Mouse (Mus musculus) layer of hippocampus, adult 9-10 months (tissue): ENCODE data around the gene Dact3.

ENCODE experiments used
- DNase-seq: peaks from one replicate; pipeline ENCODE4 v3.0.0; 2022; ENCODE audit warnings: low spot score

The Dact3 gene

DNA sequence AGATGAGACGGTGACA is at the start of gene Dact3:
TSS of gene Dact3 (plus strand) at position 8 of the 16 bp plus-strand sequence.
- no peak for DNase-seq

DNA sequence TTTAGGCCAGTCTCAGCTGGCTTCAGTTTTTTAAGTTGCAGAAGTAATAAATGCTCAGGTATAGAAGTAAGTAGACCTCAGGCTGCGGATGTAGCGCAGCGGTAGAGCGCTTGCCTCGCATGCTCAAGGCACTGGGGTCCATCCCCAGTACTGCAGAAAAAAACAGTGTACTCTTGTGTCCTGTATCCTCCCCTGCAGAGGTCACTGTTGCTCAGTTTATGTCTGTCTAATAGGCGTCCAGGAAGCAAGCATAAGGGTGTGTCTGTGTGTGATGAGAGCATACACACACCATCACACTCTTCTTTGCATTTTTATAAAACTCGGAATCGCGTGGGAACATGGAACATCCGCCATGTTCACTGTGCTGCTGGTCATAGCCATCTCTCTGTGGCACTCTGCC is 49.3 kb upstream of the Dact3 start:
- DNase-seq = no peak

DNA sequence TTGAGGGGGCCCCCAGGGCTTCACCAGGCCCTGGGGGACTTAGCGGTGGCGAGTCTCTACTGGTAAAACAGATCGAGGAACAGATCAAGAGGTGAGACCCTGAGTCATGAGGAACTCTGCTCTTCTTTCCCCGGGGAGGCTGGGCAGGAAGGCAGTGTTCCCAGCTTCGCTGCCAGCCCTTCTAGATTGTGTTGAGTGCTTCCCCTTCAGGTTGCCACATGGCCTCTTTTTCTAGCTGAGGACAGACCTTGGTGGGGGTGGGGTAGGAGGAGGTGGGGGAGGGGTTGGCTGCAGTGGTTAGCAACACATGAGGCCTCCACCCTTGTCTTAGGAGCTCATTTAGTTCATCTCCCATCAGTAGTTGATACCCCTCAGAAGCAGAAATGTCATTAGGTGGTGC is 48.5 kb upstream of the Dact3 start:
- DNase-seq = no peak

DNA sequence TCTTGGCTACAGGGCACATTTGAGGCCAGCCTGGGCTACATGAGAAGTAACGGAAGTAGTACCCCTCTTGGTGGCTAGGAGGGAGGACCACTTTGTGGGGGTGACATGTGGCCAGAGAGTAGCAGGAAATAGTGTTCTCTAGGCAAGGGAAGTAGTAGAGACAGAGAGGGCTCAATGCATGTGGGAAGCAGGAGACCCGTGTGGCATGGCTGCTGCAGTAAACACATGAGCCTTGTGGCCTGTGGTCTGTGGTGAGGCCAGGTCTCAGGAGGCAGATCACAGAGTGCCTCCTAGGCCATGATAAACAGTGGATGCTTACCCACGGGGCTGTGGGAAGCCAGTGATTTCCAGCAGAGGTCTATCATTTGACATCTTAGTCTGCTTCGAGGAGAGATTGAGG is 47.8 kb upstream of the Dact3 start:
- DNase-seq = no peak

DNA sequence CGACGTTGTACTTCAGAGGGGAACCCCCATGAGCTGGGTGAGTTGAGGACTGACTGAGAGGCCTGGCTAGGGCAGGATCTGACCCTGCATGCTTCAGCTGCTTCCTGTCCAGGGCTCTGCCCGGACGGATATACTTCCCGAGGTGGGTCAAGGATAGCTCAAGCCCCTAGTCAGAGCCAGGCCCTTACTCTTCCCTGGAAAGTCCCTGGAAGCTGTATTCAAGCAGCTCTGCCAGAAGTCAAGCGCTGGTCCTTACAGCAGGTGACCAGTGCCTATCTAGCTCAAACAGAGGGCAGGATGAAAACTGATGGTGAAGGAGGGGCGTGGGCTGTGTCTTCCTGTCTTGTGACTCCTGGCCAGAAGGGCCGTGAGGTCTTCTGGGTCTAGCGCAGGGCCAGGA is 44.7 kb upstream of the Dact3 start:
- DNase-seq = no peak

DNA sequence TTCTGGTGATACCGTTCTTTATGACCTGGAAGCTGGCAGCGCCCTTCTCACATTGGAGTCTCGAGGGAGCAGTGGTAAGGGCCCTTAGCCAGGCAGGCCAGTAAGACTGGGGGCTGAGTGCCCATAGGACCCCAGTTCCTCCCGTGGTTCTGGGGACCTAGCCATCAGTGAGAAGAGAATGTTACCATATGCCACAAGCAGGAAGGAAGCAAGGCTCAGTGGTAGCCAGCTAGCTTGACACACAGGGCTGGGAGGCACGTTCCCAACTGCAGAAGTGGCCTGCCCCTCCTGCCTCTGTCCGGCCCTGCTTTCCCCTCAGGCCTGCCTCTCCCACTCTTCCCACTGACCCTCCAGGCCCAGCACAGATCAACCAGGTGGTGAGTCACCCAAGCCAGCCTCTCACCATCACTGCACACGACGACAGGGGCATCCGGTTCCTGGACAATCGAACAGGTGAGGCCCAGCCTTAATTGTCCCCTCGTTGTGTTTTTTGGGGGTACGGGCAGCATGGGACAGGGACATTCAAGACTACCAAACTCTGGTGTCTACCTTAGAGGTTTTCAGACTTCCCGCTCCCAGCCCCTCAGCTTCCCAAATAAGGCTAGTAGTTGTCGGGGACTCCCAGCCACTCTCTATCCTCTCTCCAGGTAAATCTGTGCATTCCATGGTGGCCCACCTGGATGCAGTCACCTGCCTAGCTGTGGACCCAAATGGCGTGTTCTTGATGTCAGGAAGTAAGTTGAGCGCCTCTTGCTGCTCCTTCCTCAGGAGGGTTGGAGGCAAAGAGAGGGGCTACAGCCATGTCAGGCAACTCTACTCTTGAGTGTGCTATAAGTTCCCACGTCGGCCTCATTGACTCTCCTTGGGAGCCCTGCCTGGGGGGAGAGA is 37.0 kb upstream of the Dact3 start:
- no peak for DNase-seq

DNA sequence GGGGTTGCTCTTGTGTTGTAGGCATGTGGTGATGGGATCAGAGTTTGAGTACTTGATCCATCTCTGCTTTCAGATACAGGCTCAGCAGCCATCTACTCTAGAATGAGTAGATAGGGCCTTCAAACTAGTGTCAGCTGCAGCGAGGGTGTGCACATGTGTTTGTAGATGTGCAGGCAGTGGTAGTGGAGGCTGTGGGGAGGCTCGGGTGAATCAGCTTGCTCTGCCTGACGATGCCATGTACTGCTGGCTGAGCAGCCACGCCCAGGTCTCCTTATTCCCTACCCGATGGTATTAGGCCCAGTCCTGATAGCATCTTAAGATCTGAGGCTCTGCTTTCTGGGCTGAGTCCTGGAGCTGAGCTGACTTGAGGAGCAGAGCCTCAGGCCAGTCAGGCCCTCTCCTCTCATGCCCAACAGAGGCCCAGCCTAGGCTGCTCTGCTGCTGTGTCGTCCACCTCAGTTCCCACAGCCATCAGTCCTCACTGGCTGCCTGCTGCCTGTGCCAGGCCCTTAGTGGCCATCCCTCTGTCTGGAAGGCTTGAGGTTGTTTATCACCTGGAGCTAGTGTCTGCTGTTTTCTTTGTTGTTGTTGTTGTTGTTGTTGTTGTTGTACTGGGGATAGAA is 36.2 kb upstream of the Dact3 start:
- no peak for DNase-seq

DNA sequence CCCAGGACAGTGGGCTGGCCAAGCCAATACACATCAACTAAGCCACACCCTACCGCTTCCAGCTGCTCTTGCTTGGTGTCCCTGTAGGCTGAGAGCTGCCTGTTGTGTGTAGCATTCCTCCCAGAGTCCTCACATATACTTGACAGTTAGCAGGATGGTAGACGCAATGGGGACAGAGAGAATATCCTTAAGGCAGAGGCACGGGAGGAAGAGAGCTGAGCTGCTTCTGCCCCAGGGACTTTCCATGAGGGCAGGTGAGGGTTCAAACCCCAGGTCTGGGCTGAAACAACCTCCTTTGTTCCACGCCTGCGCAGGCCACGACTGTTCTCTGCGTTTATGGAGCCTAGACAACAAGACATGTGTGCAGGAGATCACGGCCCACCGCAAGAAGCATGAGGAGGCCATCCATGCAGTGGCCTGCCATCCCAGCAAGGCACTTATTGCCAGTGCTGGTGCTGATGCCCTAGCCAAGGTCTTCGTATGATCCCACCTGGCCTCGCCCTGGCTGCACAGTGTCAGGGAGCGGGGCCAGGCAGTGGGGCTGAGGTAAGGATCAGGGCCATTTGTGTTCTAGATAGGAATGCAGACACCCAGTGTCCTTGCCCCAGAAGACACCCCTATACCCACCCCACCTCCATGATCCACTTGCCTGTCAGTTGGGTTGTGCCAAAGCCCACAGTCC is 35.5 kb upstream of the Dact3 start:
- no peak for DNase-seq

DNA sequence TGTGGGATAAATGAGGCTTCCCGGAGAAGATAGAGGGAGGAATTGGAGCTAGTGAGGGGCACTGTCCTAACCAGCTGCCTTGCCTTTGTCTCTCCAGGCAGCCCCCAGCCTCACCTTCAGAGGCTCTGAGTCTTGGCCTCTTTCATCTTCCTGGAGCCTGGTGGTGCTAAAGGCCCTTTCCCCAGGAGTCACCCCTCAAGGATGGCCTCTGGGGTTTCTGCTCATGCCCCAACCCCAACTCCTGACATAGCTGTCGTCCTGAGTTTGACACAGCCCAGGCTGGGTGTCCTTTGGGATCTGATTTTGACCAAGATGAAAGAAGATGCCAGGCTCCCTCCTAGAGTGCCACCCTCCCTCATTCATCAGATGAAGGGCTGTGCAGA is 35.0 kb upstream of the Dact3 start:
- no peak for DNase-seq

DNA sequence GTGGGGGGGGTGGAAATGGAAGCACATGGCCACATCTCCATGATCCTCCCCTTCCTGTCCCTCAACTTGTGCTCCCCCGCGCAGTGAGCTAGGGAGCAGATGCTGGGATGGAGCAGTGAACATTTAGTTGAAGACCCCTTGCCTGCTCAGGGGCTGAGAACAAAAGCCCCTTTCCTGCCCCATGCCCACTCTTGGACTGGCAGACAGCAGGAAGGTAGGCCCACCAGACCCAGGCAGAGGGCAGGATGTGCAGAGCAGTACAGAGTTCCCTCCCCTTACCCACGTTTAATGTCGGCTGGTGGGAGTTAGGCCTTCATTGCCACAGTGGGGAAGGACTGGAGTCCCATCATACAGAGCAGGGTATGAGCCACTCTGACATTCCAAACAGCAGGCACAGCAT is 34.0 kb upstream of the Dact3 start:
- DNase-seq = no peak

DNA sequence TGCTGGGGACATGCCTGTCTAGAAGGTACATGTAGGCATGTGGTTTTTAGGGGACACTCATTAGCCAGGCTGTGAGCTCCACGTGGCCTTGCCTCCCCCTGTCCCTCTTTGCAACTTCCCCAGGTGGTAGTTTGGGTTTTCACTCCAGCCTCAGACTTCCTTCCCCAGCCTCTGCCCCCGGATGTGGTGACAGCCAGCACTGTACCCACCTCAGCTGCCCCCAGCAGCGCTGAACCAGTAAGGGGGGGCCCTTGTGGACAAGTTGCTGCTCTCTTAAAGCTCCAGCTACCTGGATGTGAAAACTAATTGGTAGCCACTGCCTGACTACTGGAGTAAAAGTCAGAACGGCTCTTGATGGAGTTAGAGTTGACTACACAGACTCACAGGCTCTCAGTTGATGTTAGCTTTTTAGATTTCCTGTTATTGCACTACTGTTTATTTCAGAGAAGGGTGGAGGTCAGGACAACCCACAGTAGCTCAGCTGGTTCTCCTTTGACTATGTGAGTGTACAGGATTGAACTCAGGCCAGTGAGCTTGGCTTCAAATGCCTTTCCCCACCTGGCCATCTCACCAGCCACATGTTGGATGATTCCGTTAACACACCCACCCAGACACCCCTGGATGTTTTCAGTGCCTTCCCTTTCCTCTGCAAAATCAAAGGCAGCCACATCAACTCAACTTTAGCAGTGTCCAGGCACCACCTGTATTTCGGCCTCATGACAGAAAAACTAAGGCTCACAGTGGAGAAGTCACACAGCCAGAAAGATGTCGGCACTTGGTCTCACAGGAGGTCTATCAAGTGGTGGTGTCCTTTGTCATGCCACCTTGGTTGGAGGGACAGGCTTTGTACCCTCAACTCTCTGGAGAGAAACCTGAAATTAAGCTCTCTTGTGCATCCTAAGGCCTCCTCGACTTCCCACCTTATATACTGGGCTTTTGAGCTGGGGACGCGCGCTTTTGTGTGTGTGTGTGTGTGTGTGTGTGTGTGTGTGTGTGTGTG is 33.3 kb upstream of the Dact3 start:
- no peak for DNase-seq

DNA sequence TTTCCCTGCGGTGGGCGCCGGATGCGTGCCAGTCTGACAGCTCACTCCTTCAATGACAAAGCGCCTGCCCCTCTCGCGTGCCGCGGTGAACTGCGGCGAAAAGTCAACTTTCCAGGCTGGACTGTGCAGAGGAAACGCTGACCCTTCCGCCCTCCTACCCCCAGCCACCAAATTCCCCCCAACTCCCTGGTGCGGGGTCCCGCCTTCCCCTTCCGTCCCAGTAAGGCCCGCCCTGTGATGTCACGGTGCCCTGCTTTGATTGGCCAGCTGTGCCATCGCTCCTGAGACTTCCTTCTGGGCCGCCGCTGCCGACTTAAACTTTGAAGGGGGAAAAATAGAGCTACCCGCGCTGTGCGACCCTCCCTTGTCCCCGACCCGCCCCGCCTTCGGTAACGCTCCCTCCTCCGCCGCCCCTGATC is 32.5 kb upstream of the Dact3 start, which contains the start of gene Prkd2:
TSS of gene Prkd2 (plus strand) at position 258 of the 419 bp plus-strand sequence.
- DNase-seq = peak; percentile 59

DNA sequence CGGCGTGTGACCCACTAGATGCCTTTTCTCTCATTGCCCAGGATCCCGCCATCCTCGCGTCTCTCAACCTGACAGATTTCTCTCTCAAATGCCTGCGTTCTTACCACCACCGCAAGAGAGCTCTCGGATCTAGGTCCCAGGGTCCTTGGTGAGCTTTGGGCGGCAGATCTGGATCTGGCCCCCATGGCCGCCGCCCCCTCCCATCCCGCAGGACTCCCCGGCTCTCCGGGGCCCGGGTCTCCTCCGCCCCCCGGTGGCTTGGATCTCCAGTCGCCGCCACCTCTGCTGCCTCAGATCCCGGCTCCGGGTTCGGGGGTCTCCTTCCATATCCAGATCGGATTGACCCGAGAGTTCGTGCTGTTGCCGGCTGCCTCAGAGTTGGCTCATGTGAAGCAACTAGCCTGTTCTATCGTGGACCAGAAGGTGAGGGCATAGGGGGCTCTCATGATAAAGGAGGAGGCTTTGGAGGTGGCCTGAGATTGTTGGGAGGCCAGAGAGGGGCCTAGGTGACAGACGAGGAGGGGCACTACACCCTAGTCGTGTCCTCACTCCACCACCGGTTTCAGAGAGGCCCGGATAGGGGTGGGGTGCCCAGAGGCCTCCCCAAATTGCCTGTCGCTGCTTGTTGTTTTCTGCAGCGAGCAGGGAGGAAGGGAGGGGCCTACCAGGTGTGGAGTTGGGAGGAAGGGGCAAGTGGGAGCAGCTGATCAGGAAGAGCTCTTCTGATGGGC is 31.5 kb upstream of the Dact3 start:
- no peak for DNase-seq

DNA sequence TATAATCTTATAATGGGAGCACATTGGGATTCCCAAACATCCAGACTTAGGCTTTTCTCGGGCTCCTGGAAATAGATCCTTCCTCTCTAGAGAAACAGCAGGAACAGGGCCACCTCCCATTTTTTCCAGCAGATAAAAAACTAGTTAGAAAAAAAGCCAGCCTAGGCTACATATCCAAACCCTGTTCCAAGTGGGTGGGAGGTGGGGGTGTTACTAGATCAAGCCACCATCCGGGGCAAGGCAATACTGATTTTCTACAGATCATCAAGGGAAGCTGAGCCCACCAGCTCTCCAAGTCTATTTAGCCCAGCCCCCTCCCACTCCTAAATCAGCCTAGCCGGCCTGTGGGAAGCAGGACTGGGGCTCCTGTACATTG is 30.4 kb upstream of the Dact3 start:
- no peak for DNase-seq

DNA sequence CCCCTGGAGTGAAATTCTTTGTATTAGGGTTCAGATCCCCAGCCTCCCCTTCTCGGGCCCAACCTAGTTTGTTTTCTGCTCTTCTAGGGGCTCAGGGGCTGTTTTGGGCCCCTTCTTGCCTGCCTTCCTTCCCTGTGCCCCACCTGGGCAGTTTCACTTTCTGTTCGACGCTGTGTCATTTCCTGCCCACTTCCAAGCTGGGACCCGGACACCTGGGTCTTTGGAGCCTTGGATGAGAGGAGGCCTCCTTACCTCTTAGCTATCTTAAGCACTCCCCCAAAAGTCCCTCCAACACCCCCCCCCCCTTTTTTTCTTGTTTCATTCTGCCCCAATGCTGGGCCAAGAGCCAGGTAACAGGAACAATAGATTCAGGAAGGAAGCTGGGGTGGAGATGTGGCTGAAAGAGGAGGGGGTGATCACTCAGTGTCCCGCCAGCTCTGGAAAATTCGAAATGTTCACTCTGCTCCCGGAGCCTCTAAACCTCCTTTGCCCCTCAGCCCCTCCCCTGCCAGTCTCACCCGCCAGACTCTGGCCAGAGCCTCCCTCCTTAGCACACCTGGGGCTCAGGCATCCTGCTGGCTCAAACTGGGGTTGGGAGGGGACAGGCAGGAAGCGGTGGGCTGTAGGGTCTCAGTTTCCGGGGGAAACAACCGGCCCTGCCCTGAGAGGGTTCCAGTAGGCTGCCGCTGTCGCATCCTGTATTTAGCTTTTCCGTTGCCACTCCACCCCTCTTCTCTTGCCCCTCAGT is 29.9 kb upstream of the Dact3 start:
- DNase-seq = no peak

DNA sequence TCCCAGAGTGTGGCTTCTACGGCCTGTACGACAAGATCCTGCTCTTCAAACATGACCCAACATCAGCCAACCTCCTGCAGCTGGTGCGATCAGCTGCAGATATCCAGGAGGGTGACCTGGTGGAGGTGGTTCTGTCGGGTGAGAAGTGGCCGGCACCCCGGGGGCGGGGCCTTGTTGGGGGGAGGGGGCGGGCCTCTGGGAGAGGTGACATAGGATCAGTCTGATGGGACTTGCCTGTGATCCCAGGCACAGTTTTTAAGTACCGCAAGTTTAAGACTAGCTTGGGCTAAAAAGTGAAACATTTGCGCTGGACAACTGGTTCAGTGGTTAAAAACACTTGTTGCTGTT is 29.3 kb upstream of the Dact3 start:
- DNase-seq = no peak

DNA sequence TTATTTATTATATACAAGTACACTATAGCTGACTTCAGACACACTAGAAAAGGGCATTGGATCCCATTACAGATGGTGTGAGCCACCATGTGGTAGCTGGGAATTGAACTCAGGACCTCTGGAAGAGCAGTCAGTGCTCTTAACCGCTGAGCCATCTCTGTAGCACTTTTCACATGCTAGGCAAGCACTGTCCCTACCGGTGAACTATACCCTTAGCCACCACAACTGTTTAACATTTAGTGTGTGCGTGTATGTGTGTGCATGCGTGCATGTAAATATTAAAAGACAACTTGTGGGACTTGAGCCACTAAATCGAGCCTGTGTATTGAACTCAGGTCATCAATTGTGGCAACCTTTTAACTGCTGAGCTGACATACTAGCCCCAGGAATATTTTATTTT is 28.3 kb upstream of the Dact3 start:
- DNase-seq = no peak

DNA sequence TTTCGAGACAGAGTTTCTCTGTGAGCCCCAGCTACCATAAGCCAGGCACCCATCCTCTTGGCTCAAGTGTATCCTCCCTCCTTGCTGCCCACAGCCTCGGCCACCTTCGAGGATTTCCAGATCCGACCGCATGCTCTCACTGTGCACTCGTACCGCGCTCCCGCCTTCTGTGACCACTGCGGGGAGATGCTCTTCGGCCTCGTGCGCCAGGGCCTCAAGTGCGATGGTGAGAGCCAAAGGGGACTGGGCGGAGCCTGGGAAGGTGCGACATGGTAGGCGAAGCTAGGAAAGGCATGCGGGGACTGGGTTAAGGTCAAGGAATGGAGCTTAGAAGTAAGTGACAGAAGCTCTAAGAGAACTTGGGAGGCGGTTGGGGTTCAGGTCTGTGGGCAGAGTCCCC is 27.6 kb upstream of the Dact3 start:
- DNase-seq = no peak

DNA sequence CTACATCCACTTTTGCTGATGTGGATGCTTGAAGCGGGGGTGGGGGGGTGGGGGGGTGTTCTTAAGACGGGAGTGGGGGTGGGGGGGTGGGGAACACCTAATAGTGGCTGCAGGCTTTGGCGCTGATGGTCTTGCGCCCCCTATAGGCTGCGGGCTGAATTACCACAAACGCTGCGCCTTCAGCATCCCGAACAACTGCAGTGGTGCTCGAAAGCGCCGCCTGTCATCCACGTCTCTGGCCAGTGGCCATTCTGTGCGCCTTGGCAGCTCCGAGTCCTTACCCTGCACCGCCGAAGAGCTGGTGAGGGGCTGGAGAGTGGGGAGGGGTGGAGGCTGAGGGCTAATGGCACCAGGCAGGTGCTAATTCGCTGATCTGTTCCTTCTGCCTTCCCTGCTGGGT is 26.5 kb upstream of the Dact3 start:
- peak; percentile 57 for DNase-seq

DNA sequence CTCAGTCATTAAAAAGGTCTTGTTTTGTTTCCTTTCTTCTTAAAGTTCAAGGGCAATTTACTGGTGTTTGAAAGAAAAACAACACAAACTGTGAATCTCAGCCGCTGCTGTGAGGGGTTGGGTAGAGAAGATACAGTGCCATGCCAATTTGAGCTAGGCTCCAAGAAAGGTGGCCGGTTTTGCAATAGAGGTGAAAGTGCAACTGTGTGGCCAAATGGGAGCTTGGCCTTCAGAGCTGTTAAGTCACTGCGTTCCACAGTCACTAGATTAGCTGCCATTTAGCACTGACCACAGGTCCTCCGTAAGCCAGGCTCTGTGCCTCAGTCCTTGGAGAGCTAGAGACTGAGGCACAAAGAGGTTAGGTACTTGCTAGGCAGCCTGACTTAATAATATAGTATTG is 23.5 kb upstream of the Dact3 start:
- no peak for DNase-seq

DNA sequence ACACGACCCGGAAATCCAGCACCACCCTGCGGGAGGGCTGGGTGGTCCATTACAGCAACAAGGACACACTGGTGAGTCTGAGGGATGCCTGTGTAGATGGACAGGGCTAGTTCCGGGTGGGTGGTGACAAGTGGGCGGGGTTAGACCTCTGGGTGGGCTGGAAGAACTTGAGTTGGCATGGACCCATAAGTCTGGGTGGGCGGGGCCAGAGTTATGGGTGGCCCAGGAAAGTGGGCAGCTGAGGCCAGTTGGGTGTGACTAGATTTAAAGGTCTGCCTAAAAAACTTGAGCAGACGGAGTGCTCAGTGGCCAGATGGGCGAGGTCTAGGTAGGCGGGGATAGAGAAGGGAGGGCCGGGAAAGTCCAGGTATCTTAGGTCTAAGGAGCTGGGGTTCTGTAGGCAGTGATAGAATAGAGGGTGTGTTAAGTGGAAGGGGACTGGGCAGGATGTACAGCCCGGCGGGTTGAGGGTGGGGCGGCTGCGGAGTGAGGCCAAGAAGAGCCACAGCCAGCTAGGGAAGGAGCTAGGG is 21.8 kb upstream of the Dact3 start:
- no peak for DNase-seq
